Mouse (Mus musculus) mouse embryonic stem cell (cell line): ENCODE data around the gene Akap2.

Experiments used
- in situ Hi-C, 2 experiments: fragments of 300-500 bp; cut with MboI; formaldehyde crosslinking; loops; 1 replicate in 1 of 2; 3 replicates in 1 of 2; pipeline ENCODE4 v1.14.3; 2019 to 2020; ENCODE audit warnings: low sequenced_read_pairs in 2 of 2, low pct_unique_long_range_greater_than_20kb in 1 of 2, mixed read lengths in 1 of 2; ENCODE audit not compliant: unreplicated experiment in 1 of 2

The Akap2 gene

GRCm38 (mm10) chr4:57845031-57845431, 127.6 kb downstream of the Akap2 start:
- in situ Hi-C loops, result no loop called here

- in situ Hi-C loops, result no loop called here
Observed at GRCm38 (mm10) chr4:57845541-57846210, 128.2 kb downstream of the Akap2 start.

GRCm38 (mm10) chr4:57846381-57846990, 129.0 kb downstream of the Akap2 start:
- in situ Hi-C loops, result no loop called here

- in situ Hi-C loops, result no loop called here
Observed at GRCm38 (mm10) chr4:57846991-57847422, 129.6 kb downstream of the Akap2 start.

GRCm38 (mm10) chr4:57847676-57848075, 130.2 kb downstream of the Akap2 start:
- in situ Hi-C loops, result no loop called here

- in situ Hi-C loops, result no loop called here
Observed at GRCm38 (mm10) chr4:57849465-57849864, 132.0 kb downstream of the Akap2 start.

- in situ Hi-C loops, result no loop called here
Observed at GRCm38 (mm10) chr4:57851731-57852130, 134.3 kb downstream of the Akap2 start.

- in situ Hi-C loops, result no loop called here
Observed at GRCm38 (mm10) chr4:57852461-57853040, 135.1 kb downstream of the Akap2 start.

- in situ Hi-C loops, result no loop called here
Observed at GRCm38 (mm10) chr4:57854181-57854580, 136.7 kb downstream of the Akap2 start.

- in situ Hi-C loops, result no loop called here
Observed at GRCm38 (mm10) chr4:57855281-57855941, 138.0 kb downstream of the Akap2 start.

GRCm38 (mm10) chr4:57856673-57857072, 139.2 kb downstream of the Akap2 start:
- in situ Hi-C loops, result no loop called here

- in situ Hi-C loops, result no loop called here
Observed at GRCm38 (mm10) chr4:57860204-57860611, 142.8 kb downstream of the Akap2 start.

GRCm38 (mm10) chr4:57861166-57861565, 143.7 kb downstream of the Akap2 start:
- in situ Hi-C loops, result no loop called here

- in situ Hi-C loops, result no loop called here
Observed at GRCm38 (mm10) chr4:57861856-57862255, 144.4 kb downstream of the Akap2 start.

GRCm38 (mm10) chr4:57862269-57862986, 145.0 kb downstream of the Akap2 start:
- in situ Hi-C loops, result no loop called here

GRCm38 (mm10) chr4:57866088-57866487, 148.6 kb downstream of the Akap2 start:
- in situ Hi-C loops, result no loop called here

GRCm38 (mm10) chr4:57866990-57867389, 149.5 kb downstream of the Akap2 start:
- in situ Hi-C loops, result no loop called here

- in situ Hi-C loops, result no loop called here
Observed at GRCm38 (mm10) chr4:57867454-57867853, 150.0 kb downstream of the Akap2 start.

GRCm38 (mm10) chr4:57879137-57879536, 161.7 kb downstream of the Akap2 start:
- in situ Hi-C loops, result no loop called here
